Mouse (Mus musculus): ENCODE measurements around the gene Vps18.

The Vps18 gene

DNA sequence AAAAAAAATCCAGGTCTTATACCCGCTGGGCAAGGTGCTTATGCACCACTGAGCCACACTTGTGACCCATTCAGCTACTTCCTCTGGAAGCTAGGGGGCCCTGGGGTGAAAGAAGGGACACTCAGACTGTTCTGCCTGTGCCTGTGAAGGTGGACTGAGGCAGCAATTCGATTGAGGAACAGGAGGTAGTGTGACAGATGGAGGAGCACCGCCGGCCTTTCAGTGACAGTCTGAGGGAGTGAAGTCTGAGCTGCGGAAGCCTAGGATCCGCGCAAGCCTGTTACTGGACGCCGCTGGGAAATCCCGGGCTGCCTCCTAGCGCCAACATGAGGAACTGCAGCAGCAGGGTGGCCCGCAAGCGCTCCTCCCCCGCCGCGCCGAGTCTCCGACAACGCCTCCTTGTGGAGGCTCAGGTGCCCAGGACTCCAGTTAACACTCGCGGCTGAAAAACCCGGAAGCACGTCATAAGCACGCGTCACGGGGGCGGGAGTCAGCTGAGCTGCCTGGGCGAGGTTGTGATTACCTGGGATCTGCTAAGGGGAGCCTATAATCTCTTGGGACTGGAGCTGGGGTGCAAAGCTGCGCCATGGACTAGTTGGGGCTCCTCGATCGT lies at the start of gene Vps18:
Vps18 (plus strand) TSS at position 471 of the 613 bp plus-strand sequence.
- in situ Hi-C loops (cut with MboI, MseI): loop anchor here (5.0 kb wide), 2 partner anchors 41 to 81 kb away; partner anchors contain the start of genes Dnajc17 and Zfyve19

GRCm38 (mm10) chr2:119240075-119240818 lies 48.3 kb upstream of the Vps18 start:
- in situ Hi-C loops (cut with MboI, MseI): no loop called here

DNA sequence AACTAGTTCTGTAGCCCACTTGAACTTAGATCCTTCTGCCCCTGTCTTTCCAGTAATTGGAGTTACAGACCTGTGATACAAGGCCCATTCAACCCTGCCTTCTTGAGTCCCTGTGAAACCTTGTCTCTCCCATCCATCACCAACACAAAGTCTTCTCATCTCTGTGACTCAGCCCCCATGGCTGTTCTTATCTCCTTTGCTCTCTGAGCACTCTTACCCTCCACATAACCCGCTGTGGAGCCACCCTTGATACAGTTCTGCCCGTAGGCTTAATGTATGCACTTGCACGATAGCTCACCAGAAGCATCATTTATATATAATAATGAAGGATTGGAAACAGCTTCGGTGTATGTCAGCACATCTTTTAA lies 47.7 kb upstream of the Vps18 start:
- in situ Hi-C loops (cut with MboI, MseI): no loop called here

- in situ Hi-C loops (cut with MboI, MseI): no loop called here
These were observed 46.0 kb upstream of the Vps18 start for GRCm38 (mm10) chr2:119242548-119242947.

DNA sequence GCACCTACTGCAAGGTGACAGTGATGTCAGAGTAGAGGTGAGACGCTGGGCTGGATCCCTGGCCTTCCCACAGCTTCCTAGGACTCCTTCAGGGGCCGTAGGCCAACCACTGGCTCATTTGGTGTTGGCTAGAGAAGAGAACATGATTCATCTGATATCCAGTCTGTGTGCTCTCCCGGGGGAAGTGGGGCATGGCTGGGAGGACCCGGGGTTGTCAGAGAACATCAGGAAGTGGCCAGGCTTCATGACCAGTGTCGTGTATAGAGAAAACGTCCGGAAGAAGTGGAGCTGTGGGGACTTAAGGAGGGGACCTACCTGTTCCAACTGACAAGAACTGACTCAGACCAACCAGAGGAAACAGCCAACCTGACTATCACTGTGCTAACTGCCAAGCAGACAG lies 43.3 kb upstream of the Vps18 start:
- in situ Hi-C loops (cut with MboI, MseI): loop anchor here (5.0 kb wide), 1 partner anchor 42 kb away; the partner anchor contains the start of gene Vps18

DNA sequence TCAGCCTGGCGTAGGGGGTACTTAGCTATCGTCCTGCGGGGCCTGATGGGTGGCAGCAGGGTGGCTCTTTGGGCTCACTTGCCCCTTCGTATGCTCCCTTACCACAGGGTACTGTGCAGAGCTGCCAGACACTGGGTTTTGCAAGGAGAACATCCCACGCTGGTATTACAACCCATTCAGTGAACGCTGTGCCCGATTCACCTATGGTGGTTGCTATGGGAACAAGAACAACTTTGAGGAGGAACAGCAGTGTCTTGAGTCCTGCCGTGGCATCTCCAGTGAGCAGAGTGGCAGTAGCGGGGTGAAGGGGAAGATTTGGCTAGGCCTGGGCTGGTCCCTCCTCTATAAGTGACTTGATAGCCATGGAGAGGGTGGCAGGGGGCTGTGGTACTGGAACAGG lies 40.6 kb upstream of the Vps18 start:
- in situ Hi-C loops (cut with MboI, MseI): loop anchor here (5.0 kb wide), 1 partner anchor 39 kb away; the partner anchor contains the start of gene Vps18

- in situ Hi-C loops (cut with MboI, MseI): loop anchor here (5.0 kb wide), 1 partner anchor 38 kb away; the partner anchor contains the start of gene Vps18
These were observed 38.9 kb upstream of the Vps18 start for GRCm38 (mm10) chr2:119249592-119250061.

DNA sequence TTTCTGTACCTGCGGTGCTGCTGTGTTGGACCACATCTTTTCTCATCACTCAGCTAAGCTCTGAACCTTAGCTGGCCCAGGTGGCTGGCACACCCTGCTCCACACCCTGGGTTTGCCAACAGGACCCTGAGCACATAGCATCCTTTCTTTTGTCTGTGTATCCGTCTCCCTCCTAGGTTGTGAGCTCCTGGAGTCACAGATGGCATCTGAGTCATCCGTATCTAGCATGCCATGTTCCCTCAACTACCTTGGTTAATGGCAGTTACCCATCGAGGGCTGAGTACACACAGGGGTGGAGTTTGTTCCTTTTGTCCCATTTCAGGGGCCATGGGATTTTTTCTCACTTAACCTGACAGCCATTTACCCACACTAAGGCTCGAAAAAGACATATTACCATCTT lies 38.2 kb upstream of the Vps18 start:
- in situ Hi-C loops (cut with MboI, MseI): no loop called here

- in situ Hi-C loops (cut with MboI, MseI): no loop called here
These were observed 37.6 kb upstream of the Vps18 start for GRCm38 (mm10) chr2:119250826-119251478.

GRCm38 (mm10) chr2:119254976-119255375 lies 33.6 kb upstream of the Vps18 start:
- in situ Hi-C loops (cut with MboI, MseI): no loop called here

- in situ Hi-C loops (cut with MboI, MseI): no loop called here
These were observed 28.0 kb upstream of the Vps18 start for GRCm38 (mm10) chr2:119260518-119260917.

DNA sequence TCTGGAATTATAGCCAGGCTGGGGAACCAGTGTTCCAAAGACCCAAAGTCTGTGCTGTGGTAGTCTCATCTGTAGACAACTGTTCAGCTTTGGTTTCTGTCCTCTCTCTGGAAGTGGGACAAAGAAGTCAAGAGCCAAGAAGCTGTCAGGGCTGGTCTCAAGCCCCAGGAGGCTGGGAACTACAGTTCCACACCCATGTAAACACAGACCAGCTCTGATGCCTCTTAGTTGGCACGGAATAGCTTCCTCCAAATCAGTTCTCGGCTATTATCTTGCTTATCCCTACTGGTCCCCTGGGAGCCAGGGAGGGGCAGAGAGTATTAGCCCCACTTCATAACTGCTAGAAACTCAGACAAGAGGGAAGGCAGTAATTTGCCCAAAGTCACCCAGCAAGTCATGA lies 27.2 kb upstream of the Vps18 start:
- in situ Hi-C loops (cut with MboI, MseI): no loop called here

DNA sequence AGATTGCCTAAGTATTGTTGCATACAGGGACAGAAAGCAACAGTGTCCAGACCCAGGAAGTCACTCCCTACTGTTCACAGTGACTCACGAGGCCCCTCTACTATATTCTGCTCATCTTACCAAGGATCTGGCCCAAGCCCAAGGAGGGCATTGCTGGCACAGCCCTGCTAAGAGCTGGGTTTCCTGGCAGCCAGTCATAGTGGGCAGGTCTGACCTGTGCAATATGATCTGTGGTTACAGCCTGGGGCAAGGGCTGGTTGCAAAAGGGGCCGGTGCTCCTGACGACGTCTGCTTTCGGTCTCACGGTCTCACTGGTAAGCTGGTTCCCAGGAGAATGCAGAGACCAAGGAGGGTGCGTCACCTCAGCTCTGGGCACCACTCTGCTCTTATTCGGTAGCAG lies 25.6 kb upstream of the Vps18 start:
- in situ Hi-C loops (cut with MboI, MseI): no loop called here

DNA sequence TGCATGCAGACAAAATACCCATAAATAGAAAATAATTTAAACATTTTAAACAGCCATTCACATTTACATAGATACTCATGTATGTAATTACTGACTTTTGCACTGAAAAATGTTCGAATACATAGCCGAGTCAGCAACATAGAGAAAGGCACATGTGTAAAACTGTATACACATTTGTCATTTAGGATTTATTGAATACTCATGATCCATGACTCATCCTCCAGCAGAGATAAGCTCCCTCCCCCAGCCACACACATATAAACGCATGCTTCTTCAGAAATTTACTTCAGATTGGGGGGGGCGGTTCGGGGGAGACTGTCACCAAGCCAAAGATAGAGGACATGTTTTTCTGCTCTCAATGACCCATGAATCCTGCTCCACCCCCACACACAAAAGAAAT lies 24.7 kb upstream of the Vps18 start:
- in situ Hi-C loops (cut with MboI, MseI): no loop called here

DNA sequence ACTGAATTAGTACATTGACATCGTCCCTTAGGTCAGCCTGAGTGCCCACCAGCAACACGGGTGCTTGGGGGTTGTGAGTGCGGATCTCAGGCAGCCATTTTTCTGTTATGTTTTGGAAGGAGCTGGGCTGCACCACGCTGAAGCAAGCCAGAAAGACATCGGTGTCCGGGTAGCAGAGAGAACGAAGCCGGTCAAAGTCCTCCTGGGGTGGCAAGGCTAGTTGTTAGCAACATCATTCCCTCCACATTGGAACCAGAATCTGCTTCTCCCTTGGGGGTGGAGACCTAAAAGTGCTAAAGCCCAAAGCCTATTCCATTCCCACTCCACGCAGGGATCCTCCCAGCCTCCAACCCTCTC lies 18.3 kb upstream of the Vps18 start:
- in situ Hi-C loops (cut with MboI, MseI): no loop called here

DNA sequence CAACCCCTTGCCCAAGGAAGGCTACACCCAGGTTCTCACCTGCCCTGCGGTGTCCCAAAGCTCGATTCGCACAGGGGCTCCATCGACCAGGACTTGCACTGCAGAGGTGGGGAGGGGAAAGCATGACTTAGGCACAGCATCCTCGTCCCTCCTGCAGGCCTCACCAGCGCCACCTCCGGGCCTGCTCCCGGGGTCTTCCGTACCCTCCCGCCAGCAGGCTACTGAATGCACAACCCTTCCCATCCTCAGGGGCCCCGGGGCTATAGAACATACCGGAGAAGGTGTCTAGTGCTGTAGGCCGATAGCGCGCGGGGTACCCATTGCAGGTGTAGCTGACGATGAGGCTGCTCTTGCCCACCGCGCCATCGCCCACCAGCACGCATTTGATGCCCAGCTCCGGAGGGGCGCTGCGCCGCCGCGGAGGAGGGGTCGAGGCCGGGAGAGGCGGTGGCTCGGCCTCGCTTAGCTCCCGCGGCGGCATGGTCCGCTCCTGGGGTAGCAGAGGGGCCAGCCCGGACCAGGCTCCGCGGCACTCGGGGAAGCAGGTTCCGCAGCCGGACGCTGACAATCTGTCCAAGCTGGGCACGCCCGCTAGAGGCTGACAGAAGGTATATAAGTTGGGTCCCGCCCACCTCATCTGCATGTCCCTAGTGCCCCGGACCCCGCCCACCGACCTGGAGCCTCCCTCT lies 17.8 kb upstream of the Vps18 start, which contains the start of gene Rhov:
Rhov (minus strand) TSS at position 630 of the 689 bp plus-strand sequence.
- in situ Hi-C loops (cut with MboI, MseI): no loop called here

GRCm38 (mm10) chr2:119274126-119274525 lies 14.4 kb upstream of the Vps18 start:
- in situ Hi-C loops (cut with MboI, MseI): no loop called here

DNA sequence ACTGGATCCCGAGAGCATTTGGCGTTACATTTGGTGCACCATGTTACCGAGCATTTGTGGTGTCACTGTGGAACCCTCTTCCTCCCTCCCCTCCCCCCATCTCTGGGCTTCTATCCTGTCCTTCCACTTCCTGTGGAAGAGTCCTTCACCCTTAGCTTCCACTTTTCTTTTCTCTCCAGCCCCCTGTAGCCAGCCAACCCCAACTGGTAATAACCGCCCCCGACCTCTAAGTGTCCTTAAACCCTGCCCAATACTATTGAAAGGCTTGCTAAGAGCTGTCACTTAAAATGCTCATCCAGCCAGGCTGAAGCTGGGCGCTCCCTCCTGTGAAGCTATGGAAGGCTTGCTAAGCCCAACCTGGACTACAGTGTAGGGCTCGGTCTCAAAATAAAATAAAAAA lies 11.6 kb upstream of the Vps18 start:
- in situ Hi-C loops (cut with MboI, MseI): no loop called here

- in situ Hi-C loops (cut with MboI, MseI): no loop called here
These were observed 10.7 kb upstream of the Vps18 start for GRCm38 (mm10) chr2:119277810-119278209.

- in situ Hi-C loops (cut with MboI, MseI): no loop called here
These were observed 6.5 kb upstream of the Vps18 start for GRCm38 (mm10) chr2:119281899-119282565.

- in situ Hi-C loops (cut with MboI, MseI): loop anchor here (5.0 kb wide), 2 partner anchors 40 to 80 kb away; partner anchors contain the start of genes Dnajc17 and Zfyve19
These were observed 1.2 kb upstream of the Vps18 start for GRCm38 (mm10) chr2:119287372-119287771.
